Mouse (Mus musculus) 416B (cell line): ENCODE data around the gene Cdc42ep2.

ENCODE experiments used
- DNase-seq: peaks from one replicate; pipeline ENCODE4 v3.0.0; 2011; ENCODE audit warnings: low read depth

Gene Cdc42ep2

GRCm38 (mm10) chr19:5940656-5941055, 16.0 kb upstream of the Cdc42ep2 start:
- no peak for DNase-seq

GRCm38 (mm10) chr19:5940173-5940572, 15.6 kb upstream of the Cdc42ep2 start:
- no peak for DNase-seq

GRCm38 (mm10) chr19:5939715-5940114, 15.1 kb upstream of the Cdc42ep2 start:
- DNase-seq, result no peak

- no peak for DNase-seq
Observed at GRCm38 (mm10) chr19:5938516-5938915, 13.9 kb upstream of the Cdc42ep2 start.

- no peak for DNase-seq
Observed at GRCm38 (mm10) chr19:5937836-5938406, 13.3 kb upstream of the Cdc42ep2 start.

- no peak for DNase-seq
Observed at GRCm38 (mm10) chr19:5937095-5937835, 12.6 kb upstream of the Cdc42ep2 start.

- no peak for DNase-seq
Observed at GRCm38 (mm10) chr19:5935691-5936090, 11.1 kb upstream of the Cdc42ep2 start.

- DNase-seq, result no peak
Observed at GRCm38 (mm10) chr19:5935266-5935665, 10.7 kb upstream of the Cdc42ep2 start.

GRCm38 (mm10) chr19:5929634-5930596, 5.3 kb upstream of the Cdc42ep2 start:
- peak; percentile 27 for DNase-seq

- DNase-seq, result no peak
Observed at GRCm38 (mm10) chr19:5928546-5928945, 3.9 kb upstream of the Cdc42ep2 start.

- DNase-seq, result no peak
Observed at GRCm38 (mm10) chr19:5928104-5928503, 3.5 kb upstream of the Cdc42ep2 start.

- no peak for DNase-seq
Observed at GRCm38 (mm10) chr19:5927532-5927931, 2.9 kb upstream of the Cdc42ep2 start.

- no peak for DNase-seq
Observed at GRCm38 (mm10) chr19:5927026-5927425, 2.4 kb upstream of the Cdc42ep2 start.

- DNase-seq, result no peak
Observed at GRCm38 (mm10) chr19:5925311-5925855, 767 bp upstream of the Cdc42ep2 start.

- DNase-seq, result peak; percentile 87
Observed at GRCm38 (mm10) chr19:5923990-5924712, 465 bp downstream of the Cdc42ep2 start.

- DNase-seq, result no peak
Observed at GRCm38 (mm10) chr19:5922963-5923362, 1.7 kb downstream of the Cdc42ep2 start.

- peak; percentile 41 for DNase-seq
Observed at GRCm38 (mm10) chr19:5922119-5922942, 2.3 kb downstream of the Cdc42ep2 start.

- peak; percentile 48 for DNase-seq
Observed at GRCm38 (mm10) chr19:5921715-5922114, 2.9 kb downstream of the Cdc42ep2 start.

- DNase-seq, result peak; percentile 57
Observed at GRCm38 (mm10) chr19:5913007-5913719, 11.5 kb downstream of the Cdc42ep2 start, which contains the start of gene Dpf2. Dpf2 (minus strand) TSS chr19:5913010.
